Mouse (Mus musculus) lung, adult 2 months (tissue): ENCODE measurements around the gene D630003M21Rik.

Experiments used
- CTCF ChIP-seq: fragments of 200-500 bp; IDR thresholded peaks from 2 replicates; pipeline ENCODE4 v1.5.1; 2011; ENCODE audit warnings: mild to moderate bottlenecking, low read length, control low read depth; ENCODE audit not compliant: insufficient read depth
- POLR2A ChIP-seq: fragments of 200-500 bp; IDR thresholded peaks from 2 replicates; pipeline ENCODE4 v1.6.1; 2011; ENCODE audit warnings: low read depth, mild to moderate bottlenecking, control low read depth, low read length, borderline replicate concordance; ENCODE audit errors: extremely low read depth

DNA sequence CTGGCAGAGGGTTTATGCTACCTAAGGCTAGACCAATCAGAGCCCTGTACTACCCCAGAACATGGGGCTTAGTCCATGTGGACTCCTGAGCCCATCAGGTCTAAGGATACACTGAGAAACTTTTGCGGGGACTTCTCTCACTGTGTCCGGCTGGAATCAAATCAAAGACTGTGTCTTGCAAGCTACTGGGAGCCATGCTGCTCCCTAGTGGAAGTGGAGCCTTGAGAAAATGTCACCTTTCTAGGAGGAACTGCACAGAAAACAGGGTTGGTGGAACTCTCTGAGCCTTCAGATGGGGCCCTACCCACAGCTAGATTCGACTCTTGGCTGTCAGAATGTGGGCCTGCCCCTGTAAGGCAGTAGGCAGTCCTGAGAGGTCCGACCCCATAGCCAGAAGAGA, 18.5 kb downstream of the D630003M21Rik start:
- TF ChIP-seq POLR2A (no peak), CTCF (no peak)
